Mouse (Mus musculus): ENCODE results near the gene Lrmda.
A peak's percentile ranks its signal among the peaks of the same experiment; 100 is the strongest.

Lrmda gene

DNA sequence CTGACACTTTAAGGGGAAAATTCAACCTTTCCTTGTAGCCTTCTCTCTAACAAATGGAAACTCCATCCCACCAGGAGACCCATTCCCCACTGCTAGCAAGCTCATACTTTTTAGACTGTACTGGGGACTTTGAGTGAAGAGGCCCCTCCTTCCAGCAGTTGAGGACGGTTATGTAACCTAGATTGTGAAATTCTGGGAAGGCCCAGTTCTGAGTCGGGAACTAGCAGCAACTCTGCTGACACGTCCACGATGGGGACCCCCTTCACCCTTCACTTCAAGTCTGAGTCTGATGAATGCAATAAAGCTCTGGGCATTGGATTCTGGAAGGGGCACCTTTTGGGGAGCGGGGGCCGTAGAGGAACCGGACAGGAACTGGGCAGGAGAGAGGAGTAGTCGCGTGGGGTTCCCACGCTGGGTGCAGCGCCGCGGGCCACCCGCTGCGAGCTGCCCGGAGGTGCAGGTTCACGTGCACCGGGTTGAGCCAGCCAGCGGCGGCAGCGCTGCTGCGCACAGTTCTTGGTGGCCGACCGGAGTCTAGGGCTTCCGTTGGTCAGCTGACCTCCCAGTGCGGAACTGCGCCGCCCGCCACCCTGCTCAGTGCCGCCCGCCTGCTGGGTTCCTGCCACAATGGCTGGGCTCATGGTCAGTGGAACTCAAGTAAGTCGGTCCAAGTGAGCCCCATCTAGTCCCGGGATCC lies at the start of gene Lrmda:
Gene Lrmda, plus strand, starts transcription at position 461 of the 697 bp plus-strand sequence.
- DNase-seq (ENCODE audit: low spot score): peak; percentile 62

DNA sequence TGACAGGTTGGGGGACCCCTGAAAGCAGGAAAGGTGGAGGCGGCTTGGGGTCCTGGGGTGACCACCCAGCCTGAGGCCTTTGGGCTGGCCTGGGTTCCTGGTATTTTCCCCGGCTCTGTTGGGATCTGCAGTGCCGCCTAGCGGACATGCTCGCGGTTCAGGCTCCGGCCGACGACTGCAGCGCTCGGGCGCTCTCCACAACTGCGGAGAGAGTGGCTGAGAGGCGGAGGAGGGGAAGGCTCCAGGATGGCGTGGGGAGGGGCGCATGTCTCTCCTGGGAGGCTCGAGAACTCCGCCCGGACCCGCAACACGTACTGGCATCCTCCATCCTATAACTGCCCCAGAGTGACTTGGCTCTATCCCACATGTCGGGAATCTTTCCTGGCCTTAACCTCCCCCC lies 38.0 kb upstream of the Lrmda start:
- DNase-seq (ENCODE audit: low spot score): peak; percentile 78

DNA sequence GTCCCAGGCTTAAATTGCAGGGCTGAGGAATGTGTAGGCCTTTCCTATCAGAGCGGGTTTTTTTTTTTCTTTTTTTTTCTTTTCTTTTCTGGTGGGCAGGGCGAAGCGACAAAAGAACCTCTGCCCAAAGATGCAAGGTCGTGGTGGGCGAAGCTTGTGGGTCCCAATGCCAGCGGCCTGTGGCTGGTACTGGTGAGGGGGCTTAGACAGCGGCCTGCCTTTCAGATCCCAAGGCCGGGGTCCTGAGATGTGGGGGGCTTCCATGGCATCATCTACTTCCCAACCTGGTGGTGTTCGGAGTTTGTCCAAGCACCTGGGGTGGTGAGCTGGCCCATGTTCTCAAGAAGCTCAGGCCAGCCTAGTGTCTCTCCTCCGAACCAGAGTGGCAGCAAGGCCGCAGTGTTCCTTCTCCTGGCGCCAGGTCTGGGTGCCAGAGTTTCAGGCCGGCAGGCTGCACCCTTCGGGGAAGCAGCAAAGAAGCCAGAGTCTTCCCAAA lies 37.4 kb upstream of the Lrmda start:
- peak; percentile 11 for DNase-seq (ENCODE audit: low spot score)

DNA sequence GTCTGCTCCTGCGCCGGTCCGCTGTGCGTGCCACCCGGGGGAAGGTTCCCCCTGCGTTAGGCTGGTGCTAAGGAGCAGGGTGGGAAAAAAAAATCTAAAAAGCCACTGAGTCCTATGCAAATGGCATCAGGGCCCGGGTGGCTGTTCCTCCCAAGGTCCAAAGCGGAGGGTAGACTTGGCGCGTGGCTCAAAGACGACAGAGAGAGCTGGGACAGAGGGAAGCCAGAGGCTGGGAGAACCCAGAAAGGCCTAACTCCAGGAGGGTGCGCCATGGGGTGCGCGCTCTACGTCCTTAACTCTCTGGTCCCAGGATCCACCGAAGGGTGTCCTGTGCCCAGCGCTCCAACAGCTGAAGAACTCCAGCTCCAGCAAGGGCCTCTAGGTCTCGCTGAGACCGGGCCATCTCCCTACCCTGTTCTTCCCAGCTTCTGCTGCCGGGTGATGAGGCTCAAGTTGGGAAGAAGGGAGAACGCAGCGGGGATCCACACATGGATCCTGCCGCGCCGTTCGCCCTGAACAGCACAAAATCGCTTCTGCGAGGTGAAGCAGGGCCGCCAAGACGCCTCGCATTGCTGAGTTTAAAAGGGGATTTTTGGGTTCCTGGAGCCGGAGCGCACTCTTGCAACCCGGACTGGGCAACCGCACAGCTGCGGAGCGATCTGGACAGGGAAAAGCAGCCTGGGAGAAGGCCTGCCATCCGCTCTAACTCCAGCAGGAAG lies 36.8 kb upstream of the Lrmda start:
- peak; percentile 26 for DNase-seq (ENCODE audit: low spot score)

DNA sequence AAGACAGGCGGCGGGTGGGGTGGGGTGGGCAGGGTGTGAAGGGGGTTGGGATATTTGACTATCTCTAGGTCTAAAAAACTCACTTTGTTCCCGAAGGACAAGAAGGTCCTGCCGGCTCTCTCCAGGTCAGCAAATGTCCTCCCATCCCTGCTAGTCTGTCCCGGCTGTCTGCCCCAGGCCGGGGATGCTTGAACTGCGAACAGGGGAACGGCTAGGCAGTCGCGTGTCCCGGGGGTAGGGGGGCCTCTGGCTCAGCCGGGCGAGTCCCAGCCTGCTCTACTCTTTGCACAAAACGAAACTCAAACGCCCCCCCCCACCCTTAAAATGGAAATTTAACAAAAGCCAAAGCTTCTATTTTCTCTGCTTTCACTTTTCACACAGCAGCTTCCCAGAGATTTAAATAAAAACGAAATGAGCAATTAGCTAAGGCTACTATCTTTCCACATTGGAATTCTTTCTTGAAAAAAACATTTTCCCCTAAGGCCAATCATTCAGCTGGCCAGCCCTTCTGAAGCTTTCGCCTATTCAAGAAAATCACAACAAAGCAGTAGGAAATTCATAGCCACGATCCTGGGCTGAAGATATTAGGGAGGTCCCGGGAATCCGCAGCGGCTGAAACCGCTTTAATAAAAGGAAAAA lies 36.1 kb upstream of the Lrmda start:
- no peak for DNase-seq (ENCODE audit: low spot score)

DNA sequence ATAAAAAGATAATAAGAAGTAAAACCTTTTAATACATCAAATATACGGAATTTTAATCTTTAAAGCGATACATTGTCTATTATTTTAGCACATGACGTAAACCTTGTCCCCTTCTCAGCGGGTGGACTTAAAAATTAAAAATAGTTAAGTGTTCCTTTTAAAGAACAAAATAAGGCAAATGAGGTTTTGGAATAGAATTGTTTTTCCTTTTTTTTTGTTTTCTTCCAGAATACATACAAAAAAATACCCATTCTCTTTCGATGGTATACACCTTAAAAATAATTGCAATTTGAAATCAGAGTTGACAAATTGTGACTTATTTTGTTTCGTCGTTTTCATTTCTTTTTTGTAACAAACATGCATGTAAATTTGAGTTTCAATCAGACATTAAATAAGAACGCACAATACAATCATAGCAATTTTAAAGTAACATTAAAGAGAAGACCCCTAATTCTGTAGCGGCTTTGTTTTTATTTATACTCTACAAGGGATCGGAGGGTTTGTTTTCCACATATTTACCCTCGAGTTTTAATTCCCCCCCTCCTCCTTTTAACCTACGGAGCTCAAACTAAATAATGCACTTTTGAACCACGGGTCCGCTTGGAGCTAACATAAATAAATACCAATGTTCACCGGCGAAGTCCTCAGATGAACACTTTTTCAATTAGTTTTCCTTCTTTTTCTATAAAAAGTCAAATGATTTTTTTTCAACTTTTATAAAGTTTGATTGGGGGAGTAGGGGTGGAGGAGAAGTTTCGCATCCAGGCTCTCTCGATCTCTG lies 35.4 kb upstream of the Lrmda start:
- no peak for DNase-seq (ENCODE audit: low spot score)

DNA sequence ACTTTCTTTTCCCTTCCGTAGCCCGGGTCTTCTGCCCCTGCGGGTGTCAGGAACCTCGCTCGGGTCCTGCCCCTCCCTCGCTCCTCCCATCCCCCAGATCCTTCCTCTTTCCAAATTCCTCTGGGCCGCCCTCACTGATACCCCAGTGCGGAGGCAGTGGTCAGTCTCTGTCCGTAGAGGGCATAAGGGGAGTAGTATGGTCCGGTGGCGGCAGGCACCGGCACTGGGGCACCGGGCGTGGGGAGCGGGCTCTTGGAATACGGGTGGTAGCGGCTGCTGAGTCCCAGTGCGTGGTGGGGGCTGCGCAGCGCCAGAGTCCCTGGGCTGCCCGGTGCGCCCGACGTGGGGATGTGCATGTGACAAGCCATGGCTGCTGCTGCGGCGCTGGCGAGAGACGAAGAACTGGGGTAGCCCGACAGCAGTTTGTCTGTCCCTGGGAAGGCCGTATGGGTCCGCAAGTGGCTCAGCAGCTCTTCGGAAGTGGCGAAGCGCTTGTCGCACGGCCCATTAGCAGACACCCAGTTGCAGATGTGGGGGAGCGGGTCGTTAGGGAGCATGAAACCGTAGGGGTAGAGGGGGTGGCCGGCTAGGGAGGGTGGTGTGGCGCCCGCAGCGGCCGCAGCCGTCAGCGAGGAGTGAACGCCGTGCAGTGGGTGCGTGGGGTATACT lies 34.6 kb upstream of the Lrmda start:
- DNase-seq (ENCODE audit: low spot score): peak; percentile 22

DNA sequence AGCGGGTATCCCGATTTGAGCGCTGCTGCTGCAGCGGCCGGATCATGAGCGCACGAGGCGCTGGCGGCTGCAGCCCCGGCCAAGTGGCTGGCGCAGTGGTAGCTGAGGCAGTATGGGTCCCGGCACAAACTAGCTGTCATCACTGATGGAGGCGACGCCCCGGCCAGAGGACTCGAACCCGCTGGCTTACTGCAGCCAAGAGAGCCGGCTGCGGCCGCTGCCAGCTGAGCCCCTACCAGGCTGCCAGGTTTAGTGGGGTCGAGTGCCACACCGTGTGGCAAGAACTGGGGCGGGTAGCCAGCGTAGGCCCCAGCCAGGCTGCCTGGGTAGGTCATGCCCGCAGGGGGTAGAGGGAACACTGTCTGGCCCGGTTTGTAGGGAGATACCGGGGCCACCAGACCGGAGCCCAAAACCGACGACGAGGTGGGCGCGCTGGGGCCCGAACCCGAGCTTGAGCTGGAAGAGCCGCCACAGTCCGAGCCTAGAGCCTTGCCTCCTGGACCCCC lies 34.0 kb upstream of the Lrmda start:
- DNase-seq (ENCODE audit: low spot score): no peak

DNA sequence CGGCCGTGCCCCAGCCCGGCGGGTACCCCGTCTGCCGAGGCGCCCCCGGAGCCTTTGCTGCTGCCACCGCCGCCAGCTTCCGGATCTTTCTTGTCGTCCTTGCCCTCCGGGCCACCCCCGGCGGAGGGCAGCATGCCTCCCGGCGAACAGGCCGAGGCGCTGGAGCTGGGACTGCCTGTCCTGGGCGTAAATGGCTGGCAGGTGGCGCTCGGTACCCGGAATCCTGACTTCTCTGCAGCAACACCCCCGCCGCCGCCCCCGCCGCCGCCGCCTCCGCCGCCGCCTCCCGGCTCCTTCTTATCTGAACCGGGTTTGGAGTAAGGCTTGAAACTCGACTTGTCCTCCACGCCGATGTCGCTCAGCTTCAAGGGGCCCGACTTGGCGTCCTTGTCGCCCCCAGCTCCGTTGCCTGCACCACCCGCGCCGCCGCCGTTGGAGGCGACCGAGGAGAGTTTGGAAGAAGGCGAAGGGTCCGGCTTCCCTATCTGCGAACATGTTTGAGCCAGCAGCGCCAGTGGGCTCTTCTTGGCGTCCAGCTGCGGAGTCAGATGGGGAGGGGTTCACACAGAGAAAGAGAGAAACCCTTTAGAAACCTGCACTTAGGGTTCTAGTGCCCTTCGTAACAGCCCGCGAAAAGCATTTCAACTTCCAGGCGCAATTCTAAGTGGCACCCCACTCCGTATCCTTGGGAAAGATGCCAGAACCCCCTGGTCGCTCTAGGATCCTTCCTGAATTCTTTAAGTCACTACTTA lies 33.4 kb upstream of the Lrmda start:
- DNase-seq (ENCODE audit: low spot score): peak; percentile 78

DNA sequence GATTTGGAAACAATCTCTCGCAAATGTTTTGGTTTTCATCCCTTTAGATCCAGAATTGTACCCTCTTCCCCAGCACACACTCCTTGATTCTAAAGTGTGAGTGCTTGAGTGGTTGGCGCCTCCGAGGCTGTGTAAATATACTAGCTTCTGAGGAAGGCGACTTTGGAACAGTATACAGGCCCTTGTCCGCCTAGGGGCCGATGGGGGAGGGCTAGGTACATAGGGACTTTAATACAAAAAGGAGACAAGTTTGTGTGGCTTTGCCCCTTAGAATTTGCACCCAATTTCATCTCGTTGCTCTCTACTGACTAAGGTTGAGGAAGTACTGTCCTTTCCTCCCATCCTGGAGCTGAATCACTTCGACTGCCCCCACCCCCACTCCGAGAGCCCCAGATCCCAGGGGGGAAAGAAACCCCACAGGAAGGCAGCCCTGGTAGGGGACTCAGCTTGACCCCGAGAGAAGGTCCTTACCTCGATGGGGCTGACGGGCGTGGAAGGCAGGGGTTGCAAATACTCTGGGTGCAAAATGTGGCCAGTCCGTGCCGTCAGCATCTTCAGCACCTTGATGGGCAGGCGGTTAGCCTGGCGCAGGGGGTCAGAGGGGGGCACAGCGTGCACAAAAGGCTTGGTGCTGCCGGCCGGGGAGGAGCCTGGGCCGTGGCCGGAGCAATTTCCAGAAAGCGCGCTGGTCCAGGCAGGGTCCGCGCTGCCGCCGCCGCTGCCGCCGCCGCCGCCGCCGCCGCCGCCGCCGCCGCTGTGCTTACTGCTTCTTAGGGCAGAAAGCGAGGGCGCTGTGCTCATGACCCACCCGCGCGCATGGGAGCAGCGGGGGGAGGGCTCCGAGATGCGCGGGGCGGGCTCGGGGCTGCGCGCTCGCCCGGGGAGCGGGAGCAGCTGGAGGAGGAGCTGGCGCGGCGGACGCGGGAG lies 32.5 kb upstream of the Lrmda start:
- DNase-seq (ENCODE audit: low spot score): peak; percentile 23

DNA sequence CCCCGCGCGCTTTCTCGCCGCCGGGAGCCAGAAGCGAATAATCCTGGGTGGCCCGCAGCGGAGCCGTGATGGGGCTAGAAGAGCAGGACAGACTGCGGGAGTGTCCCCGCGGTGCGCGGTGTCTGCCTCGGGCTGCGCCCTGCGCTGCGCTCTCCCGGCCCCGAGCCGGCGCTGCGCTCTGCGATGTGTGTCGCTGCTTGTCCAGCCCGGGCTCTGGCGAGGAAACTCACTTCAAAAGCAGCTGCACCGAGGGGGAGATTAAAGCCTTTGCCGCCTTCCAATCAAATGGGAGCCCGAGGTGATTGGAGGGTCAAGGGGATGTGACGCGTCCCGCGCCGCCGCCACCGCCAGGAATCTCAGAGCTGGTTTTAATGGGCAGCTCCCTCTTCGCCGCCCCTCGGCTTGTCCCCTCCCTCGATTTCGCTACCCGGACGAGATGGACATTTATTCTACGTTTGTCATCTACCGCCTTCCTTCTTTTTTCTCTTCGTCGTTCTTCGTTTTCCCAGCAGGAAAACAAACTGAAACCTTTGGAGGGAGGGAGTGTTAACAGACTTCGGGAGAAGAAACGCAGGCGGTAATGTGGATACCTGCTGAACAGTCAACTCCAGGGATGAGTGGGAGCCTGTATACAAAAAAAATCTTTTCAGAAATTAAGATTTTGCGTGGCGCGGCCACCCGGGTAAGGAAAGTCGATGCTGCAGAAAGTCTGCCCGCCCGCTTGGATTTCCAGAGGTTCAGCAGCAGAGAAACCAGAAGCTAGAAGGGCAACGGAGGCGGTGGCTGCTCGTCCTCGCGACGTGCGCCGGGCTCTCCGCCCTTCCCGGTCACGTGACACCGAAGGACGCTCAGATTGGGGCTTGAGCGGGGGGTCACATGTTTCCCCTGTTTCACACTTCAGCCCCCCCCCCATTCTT lies 31.6 kb upstream of the Lrmda start:
- DNase-seq (ENCODE audit: low spot score): peak; percentile 82

DNA sequence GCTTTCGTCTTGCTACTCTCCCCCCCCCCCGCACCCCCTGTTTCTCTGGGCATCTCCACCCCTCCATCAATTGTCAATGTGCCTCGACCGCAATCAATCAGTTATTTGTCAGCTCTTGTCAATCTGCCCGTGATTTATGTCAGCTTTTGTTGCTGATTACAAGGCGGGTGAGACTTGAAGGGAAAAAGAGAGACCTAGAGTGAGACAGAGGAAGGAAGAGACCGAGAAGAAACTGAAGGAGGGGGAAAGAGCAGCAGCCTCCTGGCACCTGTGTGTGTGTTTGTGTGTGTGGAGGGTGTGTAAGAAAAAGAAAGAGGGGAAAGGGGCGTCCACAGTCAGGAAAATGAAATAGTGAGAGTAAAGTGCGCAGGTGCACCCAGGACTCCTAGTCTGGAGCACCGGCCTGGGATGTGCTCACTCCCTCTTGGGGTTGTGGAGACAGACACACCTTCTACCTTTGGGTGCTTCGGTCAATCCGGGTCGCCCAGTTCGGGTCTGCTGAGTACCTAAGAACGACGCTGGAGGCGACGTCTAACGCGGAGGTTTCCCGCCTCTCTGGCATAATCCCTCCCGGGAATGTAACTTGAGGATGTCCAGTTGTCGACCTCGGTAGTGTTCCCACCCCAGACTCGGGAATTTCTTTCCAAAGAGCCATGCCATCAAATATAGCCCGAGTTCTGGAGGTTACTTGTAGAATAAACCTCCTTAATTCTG lies 30.8 kb upstream of the Lrmda start:
- DNase-seq (ENCODE audit: low spot score): peak; percentile 40

DNA sequence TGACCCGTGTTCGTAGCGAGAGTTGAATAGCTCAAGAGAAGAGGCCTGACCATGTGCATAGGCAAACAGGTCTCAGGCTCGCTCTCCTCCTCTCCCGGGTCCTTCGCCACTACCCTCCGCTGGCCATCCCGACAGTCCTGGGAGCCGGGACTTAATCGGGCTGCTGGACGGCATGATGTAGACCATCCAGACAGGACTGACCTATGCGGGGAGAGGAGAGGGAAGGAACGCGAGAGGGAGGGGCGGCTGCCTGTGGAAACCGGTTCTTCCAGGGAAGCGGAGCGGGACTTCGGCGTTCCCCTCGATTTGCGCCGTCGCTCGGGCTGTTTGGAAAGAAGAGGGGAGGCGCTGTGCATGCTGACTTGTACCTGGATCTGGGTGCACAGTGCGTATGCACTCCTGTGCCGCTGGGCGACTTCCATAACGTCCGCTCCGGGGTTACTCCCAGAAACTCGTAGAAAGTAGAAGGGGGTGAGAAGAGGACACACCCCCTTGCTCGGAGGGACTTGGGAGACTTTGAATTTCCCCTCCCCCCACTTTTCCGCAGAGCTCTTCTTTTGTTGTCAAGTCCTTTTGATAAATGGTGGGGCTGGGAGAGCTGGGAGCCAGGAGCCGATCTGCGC lies 30.1 kb upstream of the Lrmda start, which contains the start of gene Zfp503:
Gene Zfp503, minus strand, starts transcription at position 311 of the 623 bp plus-strand sequence.
- peak; percentile 54 for DNase-seq (ENCODE audit: low spot score)

DNA sequence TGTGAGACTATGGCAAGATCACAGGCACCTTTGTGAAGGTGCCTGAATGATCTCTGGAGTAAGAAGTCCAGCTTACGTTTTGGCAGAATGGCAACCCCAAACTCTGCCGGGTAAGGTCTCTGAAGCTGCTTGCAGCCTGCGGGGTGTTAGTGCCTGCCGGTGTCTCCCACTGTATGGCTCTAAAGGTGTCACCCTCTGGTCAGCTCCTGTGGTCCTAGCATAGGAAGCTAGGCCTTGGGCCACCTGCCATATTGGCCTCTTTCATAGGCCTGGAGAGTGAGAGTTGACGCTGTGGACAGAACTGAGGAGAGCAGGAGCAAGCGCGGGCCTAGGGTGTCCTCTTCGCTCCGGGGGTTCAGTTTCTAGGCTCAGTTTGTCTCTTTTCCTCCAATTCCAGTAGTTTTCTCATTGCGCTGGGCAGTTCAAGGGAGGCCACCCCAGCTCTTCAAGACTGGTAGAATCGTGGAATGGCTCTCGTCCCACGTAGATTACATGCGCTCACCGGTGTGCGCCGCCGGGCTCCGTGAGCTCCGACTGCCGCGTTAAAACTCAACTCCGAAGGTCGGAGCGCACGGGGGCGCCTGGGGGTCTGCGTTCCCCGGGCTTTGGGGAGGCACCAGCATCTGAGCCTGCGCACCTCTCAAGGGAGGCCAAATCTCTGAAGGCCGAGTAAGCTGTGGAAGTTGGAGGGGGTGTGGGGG lies 29.0 kb upstream of the Lrmda start:
- peak; percentile 22 for DNase-seq (ENCODE audit: low spot score)

DNA sequence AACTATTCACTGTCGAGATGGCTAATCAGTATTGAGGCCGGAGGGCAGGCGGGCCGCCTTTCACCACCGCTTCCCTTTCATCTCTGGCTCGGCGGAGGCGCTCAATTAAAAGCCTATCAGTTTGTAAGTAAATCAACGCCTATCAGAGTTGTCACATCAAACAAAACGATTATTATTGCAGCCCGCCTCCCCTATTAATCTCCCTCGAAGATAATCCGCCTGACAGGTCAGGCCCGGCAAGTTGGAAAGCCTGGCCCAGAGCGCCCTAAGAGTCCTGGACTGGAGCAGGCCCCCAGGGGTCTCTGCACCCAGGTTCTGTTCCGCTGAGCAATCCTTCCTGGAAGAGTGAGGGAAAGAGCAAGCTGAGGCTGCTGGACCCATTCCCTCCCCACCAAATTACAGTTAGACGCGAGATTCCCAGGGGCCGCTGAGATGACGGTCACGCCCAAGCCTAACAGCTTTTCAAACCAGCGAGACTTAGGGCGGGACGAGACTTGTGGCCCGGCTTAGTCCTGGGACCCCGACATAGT lies 28.2 kb upstream of the Lrmda start:
- peak; percentile 33 for DNase-seq (ENCODE audit: low spot score)

DNA sequence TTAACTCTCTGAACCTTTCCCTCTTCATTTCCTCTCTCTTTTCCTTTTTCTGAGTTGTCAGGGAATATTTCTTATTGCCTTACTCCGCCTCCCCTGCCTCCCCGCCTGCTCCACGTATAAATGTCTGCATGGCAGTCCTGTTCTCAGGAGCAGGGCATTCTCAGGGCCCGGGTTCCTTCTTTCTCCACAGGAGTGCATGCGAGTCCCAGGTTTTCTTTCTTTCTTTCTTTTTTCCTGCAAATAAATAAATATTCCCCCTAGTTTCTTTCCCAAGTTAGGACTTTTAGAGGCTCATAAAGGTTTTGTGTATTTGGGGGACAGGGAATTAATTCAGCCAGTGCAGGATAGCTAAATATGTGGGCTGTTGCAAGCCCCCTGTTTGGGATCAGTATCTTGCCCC lies 27.7 kb upstream of the Lrmda start:
- no peak for DNase-seq (ENCODE audit: low spot score)
